Mouse (Mus musculus): ENCODE results near the gene Dyx1c1. TPM values are rescaled to one million over a fixed set of nuclear protein-coding genes. Genes with fewer than 3 reads are reported as not detected.

Gene Dyx1c1
- polyA plus RNA-seq, 1 experiment = 0.23 TPM

DNA sequence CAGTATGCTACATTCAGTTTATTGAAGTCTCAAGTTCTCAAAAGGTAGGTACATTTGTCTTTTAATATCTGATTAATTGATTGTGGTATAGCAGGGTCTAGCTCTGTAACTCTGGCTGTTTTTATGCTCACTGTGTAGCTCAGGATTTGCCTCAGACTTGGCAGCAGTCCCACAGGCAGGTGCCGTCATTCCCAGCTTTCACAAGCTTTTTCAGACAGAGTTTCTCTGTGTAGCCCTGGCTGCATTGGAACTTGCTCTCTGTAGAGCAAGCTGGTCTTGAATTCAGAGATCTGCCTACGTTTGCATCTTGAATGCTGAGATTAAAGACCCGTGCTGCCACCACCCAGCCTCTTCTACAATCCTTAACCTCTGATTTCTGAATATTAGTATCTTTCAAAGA is 43.6 kb downstream of the Dyx1c1 start:
- no peak for TF ChIP-seq POLR2A (IDR thresholded peaks at IDR 0.05; ENCODE audit: low read depth, low read length)
- no peak for TF ChIP-seq CTCF (IDR thresholded peaks at IDR 0.05; ENCODE audit: extremely low read depth, insufficient read depth, insufficient read length, insufficient replicate concordance)
- H3K36me3 ChIP-seq (ENCODE audit: control insufficient read depth, insufficient read depth, low read length) = peaks cover 27% of the 10 kb centered on the region
- DNase-seq (ENCODE audit: low read depth in 1 of 2, low spot score in 2 of 2) = no peak
- H3K27ac ChIP-seq (ENCODE audit: insufficient read depth, low read length) = no peak overlapping the region
- no peaks in the 10 kb centered on the region for H3K4me1 ChIP-seq (ENCODE audit: control insufficient read depth, insufficient read depth, insufficient read length)
- no peak overlapping the region for H3K4me3 ChIP-seq (ENCODE audit: extremely low read depth, insufficient read depth, insufficient read length)
- WGBS = 91% methylated on average over 3 of the region's 3 CpGs
- no peaks in the 10 kb centered on the region for H3K27me3 ChIP-seq (ENCODE audit: control insufficient read depth, insufficient read depth, low read length)

DNA sequence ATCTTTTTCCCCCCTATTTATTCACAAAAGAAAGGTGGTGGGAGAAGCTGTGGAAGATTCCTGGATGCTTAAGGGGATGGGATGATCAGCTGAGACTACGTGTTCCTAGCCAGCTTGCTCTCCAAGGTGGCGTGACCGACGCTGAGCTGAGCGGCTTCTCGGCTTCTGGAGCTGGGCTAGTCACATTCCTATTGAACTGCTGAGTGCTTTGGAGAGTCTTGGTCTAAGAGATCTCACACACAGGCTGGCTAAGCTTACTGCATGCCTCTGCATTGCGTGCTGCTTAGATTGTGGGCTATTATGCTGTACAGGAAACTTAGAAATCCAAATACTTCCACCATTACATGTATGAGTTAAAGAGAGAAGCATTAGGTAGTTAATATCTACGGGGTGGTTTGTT is 45.5 kb downstream of the Dyx1c1 start:
- TF ChIP-seq POLR2A (IDR thresholded peaks at IDR 0.05; ENCODE audit: low read depth, low read length) = no peak
- TF ChIP-seq CTCF (IDR thresholded peaks at IDR 0.05; ENCODE audit: extremely low read depth, insufficient read depth, insufficient read length, insufficient replicate concordance) = no peak
- WGBS = 97% methylated on average over 8 of the region's 8 CpGs
- no peak for DNase-seq (ENCODE audit: low read depth in 1 of 2, low spot score in 2 of 2)
- H3K27me3 ChIP-seq (ENCODE audit: control insufficient read depth, insufficient read depth, low read length) = no peaks in the 10 kb centered on the region
- H3K27ac ChIP-seq (ENCODE audit: insufficient read depth, low read length) = no peak overlapping the region
- H3K36me3 ChIP-seq (ENCODE audit: control insufficient read depth, insufficient read depth, low read length) = peaks cover 29% of the 10 kb centered on the region
- H3K4me3 ChIP-seq (ENCODE audit: extremely low read depth, insufficient read depth, insufficient read length) = no peak overlapping the region
- no peaks in the 10 kb centered on the region for H3K4me1 ChIP-seq (ENCODE audit: control insufficient read depth, insufficient read depth, insufficient read length)

DNA sequence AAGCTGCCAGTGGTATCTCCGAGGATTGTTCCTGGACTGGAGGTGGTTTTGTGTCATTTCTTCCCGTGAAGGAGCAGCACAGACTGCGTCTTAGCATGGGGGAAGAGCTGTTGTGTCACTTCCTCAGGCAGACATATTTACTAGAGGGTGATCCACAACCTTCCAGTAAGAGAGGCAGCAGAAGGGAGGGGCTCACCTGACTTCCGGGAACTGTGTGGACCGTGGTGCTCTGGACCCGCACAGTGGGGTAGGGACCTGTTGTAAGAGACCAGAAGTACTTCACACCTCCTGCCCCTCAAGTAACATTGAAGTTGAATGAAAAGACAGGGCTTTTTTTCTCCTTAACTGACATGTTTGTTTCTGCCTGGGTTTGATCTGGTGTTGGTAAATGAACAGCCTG is 46.5 kb downstream of the Dyx1c1 start:
- WGBS = 92% methylated on average over 6 of the region's 6 CpGs
- Histone ChIP-seq H3K4me3 (ENCODE audit: extremely low read depth, insufficient read depth, insufficient read length) (no peak overlapping the region), H3K27ac (ENCODE audit: insufficient read depth, low read length) (no peak overlapping the region), H3K27me3 (ENCODE audit: control insufficient read depth, insufficient read depth, low read length) (no peaks in the 10 kb centered on the region), H3K36me3 (ENCODE audit: control insufficient read depth, insufficient read depth, low read length) (peaks cover 29% of the 10 kb centered on the region), H3K4me1 (ENCODE audit: control insufficient read depth, insufficient read depth, insufficient read length) (no peaks in the 10 kb centered on the region)
- DNase-seq (ENCODE audit: low read depth in 1 of 2, low spot score in 2 of 2) = no peak
- TF ChIP-seq CTCF (IDR thresholded peaks at IDR 0.05; ENCODE audit: extremely low read depth, insufficient read depth, insufficient read length, insufficient replicate concordance) (no peak), POLR2A (IDR thresholded peaks at IDR 0.05; ENCODE audit: low read depth, low read length) (no peak)

DNA sequence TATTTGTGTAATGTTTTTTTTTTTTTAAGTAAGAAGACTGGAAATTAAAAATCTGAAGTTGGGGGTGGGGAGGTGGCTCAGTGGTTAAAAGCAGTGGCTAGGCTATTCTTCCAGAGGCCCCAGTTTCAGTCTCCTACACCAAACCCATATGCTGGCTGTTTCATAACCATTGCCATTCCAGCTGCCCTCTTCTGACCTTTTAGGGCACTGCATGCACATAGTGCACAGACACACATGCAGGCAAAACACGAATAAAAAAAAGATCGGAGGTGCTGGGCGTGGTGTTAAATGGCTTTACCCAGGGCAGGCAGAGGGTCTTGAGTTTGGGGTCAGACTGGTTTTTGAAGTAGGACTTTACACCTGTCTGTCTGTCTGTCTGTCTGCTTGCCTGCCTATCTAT is 47.6 kb downstream of the Dyx1c1 start:
- TF ChIP-seq CTCF (IDR thresholded peaks at IDR 0.05; ENCODE audit: extremely low read depth, insufficient read depth, insufficient read length, insufficient replicate concordance) = no peak
- no peak for TF ChIP-seq POLR2A (IDR thresholded peaks at IDR 0.05; ENCODE audit: low read depth, low read length)
- no peaks in the 10 kb centered on the region for H3K27me3 ChIP-seq (ENCODE audit: control insufficient read depth, insufficient read depth, low read length)
- H3K4me3 ChIP-seq (ENCODE audit: extremely low read depth, insufficient read depth, insufficient read length) = no peak overlapping the region
- H3K27ac ChIP-seq (ENCODE audit: insufficient read depth, low read length) = no peak overlapping the region
- no peaks in the 10 kb centered on the region for H3K4me1 ChIP-seq (ENCODE audit: control insufficient read depth, insufficient read depth, insufficient read length)
- 94% methylated on average over 3 of the region's 3 CpGs for WGBS
- no peak for DNase-seq (ENCODE audit: low read depth in 1 of 2, low spot score in 2 of 2)
- peaks cover 31% of the 10 kb centered on the region for H3K36me3 ChIP-seq (ENCODE audit: control insufficient read depth, insufficient read depth, low read length)

- TF ChIP-seq CTCF (IDR thresholded peaks at IDR 0.05; ENCODE audit: extremely low read depth, insufficient read depth, insufficient read length, insufficient replicate concordance) (no peak), POLR2A (IDR thresholded peaks at IDR 0.05; ENCODE audit: low read depth, low read length) (no peak)
- H3K27me3 ChIP-seq (ENCODE audit: control insufficient read depth, insufficient read depth, low read length) = no peaks in the 10 kb centered on the region
- peaks cover 37% of the 10 kb centered on the region for H3K36me3 ChIP-seq (ENCODE audit: control insufficient read depth, insufficient read depth, low read length)
- WGBS = 32% methylated on average over 3 of the region's 3 CpGs
- no peak overlapping the region for H3K27ac ChIP-seq (ENCODE audit: insufficient read depth, low read length)
- H3K4me3 ChIP-seq (ENCODE audit: extremely low read depth, insufficient read depth, insufficient read length) = no peak overlapping the region
- no peak for DNase-seq (ENCODE audit: low read depth in 1 of 2, low spot score in 2 of 2)
- H3K4me1 ChIP-seq (ENCODE audit: control insufficient read depth, insufficient read depth, insufficient read length) = no peaks in the 10 kb centered on the region
These were observed 49.8 kb downstream of the Dyx1c1 start for GRCm38 (mm10) chr9:73008384-73008783.

GRCm38 (mm10) chr9:73012629-73013028 is 54.0 kb downstream of the Dyx1c1 start:
- no peak for DNase-seq (ENCODE audit: low read depth in 1 of 2, low spot score in 2 of 2)
- 96% methylated on average over 4 of the region's 4 CpGs for WGBS
- Histone ChIP-seq H3K27me3 (ENCODE audit: control insufficient read depth, insufficient read depth, low read length) (no peaks in the 10 kb centered on the region), H3K27ac (ENCODE audit: insufficient read depth, low read length) (no peak overlapping the region), H3K4me1 (ENCODE audit: control insufficient read depth, insufficient read depth, insufficient read length) (no peaks in the 10 kb centered on the region), H3K36me3 (ENCODE audit: control insufficient read depth, insufficient read depth, low read length) (peaks cover 45% of the 10 kb centered on the region), H3K4me3 (ENCODE audit: extremely low read depth, insufficient read depth, insufficient read length) (no peak overlapping the region)
- no peak for TF ChIP-seq POLR2A (IDR thresholded peaks at IDR 0.05; ENCODE audit: low read depth, low read length)
- no peak for TF ChIP-seq CTCF (IDR thresholded peaks at IDR 0.05; ENCODE audit: extremely low read depth, insufficient read depth, insufficient read length, insufficient replicate concordance)

DNA sequence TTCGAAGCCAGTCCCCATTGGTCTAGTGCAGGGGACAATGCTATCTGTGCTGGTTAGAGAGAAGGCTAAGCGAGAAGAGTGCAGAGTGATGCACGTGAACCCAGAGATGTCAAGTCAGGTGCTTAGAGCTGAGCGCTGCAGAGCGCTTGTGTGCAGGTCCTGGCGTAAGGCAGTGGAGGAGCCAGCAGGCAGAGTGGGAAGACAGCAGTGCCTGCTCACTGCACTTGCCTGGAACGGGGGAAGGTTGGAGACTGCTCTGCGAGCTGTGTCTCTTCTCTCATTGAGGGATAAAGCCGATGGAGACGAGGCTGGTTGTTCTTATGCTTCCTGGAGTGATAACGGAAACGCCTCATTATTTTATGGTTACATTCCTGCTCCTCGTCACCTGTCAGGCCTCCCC is 56.1 kb downstream of the Dyx1c1 start:
- no peak for DNase-seq (ENCODE audit: low read depth in 1 of 2, low spot score in 2 of 2)
- WGBS = 94% methylated on average over 13 of the region's 13 CpGs
- Histone ChIP-seq H3K36me3 (ENCODE audit: control insufficient read depth, insufficient read depth, low read length) (peaks cover 47% of the 10 kb centered on the region), H3K27me3 (ENCODE audit: control insufficient read depth, insufficient read depth, low read length) (no peaks in the 10 kb centered on the region), H3K4me1 (ENCODE audit: control insufficient read depth, insufficient read depth, insufficient read length) (no peaks in the 10 kb centered on the region), H3K4me3 (ENCODE audit: extremely low read depth, insufficient read depth, insufficient read length) (no peak overlapping the region), H3K27ac (ENCODE audit: insufficient read depth, low read length) (no peak overlapping the region)
- TF ChIP-seq POLR2A (IDR thresholded peaks at IDR 0.05; ENCODE audit: low read depth, low read length) = no peak
- no peak for TF ChIP-seq CTCF (IDR thresholded peaks at IDR 0.05; ENCODE audit: extremely low read depth, insufficient read depth, insufficient read length, insufficient replicate concordance)

Data from spleen, adult 2 months (tissue).